Mouse (Mus musculus) spleen, adult 12 weeks (tissue): Measurements from ENCODE around the gene Rhoa.
A peak's percentile ranks its signal among the peaks of the same experiment; 100 is the strongest.

Experiments used
- DNase-seq: peaks from one replicate; pipeline ENCODE4 v3.0.0; 2022; ENCODE audit warnings: low spot score

Rhoa gene

GRCm38 (mm10) chr9:108340258-108341138 is 34.6 kb downstream of the Rhoa start:
- DNase-seq = peak; percentile 71

- DNase-seq = peak; percentile 54
Measured at GRCm38 (mm10) chr9:108341139-108341475, 35.2 kb downstream of the Rhoa start.

DNA sequence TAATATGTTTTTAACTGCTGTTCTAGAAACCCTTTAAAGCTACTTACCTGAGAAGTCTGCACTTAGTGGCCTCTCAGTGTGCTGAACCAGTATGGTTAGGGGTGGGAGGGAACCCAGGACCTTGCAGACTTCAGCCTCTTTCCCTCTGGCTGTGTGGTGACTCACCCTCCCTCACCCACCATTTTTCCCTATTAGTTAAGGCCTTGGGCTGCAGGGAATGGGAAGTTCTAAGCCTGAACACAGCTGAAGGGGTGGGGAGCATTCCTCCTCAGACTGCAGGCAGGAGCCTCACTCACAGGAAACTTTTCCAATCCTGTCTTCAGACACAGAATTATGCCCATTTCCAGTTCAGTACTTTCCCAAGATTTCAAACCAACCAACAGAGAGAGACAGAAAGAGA is 35.9 kb downstream of the Rhoa start:
- no peak for DNase-seq

DNA sequence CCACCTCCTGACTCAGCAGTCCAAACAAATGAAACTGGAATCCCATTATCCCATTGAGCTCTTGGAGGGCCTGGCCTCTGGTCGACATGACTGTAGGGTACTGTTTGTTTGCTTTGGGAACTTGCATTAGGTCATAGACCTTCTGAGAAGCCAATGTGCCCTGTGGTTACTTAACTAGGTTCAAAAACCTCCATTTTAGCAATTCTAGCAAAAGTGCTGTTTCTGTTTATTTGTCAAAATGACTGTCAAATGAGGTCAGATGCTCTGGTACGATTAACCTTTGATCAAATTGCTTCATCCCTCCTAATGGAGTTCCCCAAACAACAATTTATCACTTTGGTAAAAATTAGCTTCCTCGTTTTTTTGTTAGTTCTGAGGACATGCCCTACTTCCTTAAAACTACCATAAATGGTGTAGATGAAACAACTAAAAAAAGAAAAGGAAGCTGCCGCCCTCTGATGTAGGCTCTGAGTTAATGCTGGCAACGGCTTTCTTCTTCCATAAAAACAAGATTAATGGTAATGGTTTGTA is 36.4 kb downstream of the Rhoa start:
- DNase-seq = no peak

- no peak for DNase-seq
Measured at GRCm38 (mm10) chr9:108343331-108343730, 37.4 kb downstream of the Rhoa start.

- DNase-seq = no peak
Measured at GRCm38 (mm10) chr9:108343835-108344234, 37.9 kb downstream of the Rhoa start.

GRCm38 (mm10) chr9:108344471-108344870 is 38.5 kb downstream of the Rhoa start:
- DNase-seq = no peak

DNA sequence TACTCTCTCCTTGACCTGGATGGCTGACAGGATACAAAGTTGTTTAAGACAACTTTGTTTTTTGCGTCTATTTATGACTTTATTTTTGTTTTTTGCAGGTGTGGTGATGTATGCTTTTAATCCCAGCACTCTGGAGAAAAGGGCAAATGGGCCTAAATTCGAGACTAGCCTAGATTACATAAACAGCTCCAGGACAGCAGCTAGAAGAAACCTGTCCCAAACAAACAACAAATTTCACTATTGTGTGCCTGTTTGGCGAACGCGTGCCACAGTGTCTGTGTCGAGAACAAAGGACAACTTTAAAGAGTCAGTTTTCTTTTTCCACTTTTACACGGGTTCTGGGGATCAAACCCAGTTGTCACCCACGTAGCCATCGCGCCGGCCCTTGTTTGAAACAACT is 41.1 kb downstream of the Rhoa start:
- DNase-seq = no peak

GRCm38 (mm10) chr9:108347540-108348289 is 41.8 kb downstream of the Rhoa start, which contains the start of gene Usp4:
Usp4 (plus strand) TSS chr9:108347853.
- peak; percentile 80 for DNase-seq

- no peak for DNase-seq
Measured at GRCm38 (mm10) chr9:108348290-108348680, 42.4 kb downstream of the Rhoa start.

GRCm38 (mm10) chr9:108349727-108350126 is 43.8 kb downstream of the Rhoa start:
- DNase-seq = no peak

- no peak for DNase-seq
Measured at GRCm38 (mm10) chr9:108378234-108378633, 72.3 kb downstream of the Rhoa start.

DNA sequence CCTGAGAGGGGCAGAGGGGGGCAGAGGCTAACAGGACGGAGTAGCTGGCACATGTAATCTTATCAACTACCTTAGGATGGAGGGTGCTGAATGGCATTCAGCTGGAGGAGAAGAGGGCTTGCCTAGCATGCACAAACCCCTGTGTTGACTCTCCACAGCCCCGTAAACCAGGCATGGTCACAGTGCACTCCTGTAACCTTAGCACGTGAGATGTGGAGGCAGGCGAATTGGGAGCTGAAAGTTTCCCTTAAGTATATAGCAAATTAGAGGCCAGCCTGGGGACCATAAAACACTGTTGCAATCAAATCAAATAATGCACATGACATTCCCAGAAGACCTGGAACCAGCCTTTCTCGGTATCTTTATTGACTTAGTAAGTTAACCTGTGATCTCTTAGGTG is 72.8 kb downstream of the Rhoa start:
- no peak for DNase-seq

GRCm38 (mm10) chr9:108379294-108379693 is 73.4 kb downstream of the Rhoa start:
- no peak for DNase-seq

- DNase-seq = no peak
Measured at GRCm38 (mm10) chr9:108381382-108381781, 75.5 kb downstream of the Rhoa start.

- no peak for DNase-seq
Measured at GRCm38 (mm10) chr9:108385006-108385405, 79.1 kb downstream of the Rhoa start.

- DNase-seq = no peak
Measured at GRCm38 (mm10) chr9:108386816-108387215, 80.9 kb downstream of the Rhoa start.
